Comparison of ENCODE assay signal across 25 mouse cellular contexts in genomic region chr6:121509871-121510270, GRCm38 (mm10). TPM values are rescaled to one million over a fixed set of nuclear protein-coding genes. Genes with fewer than 3 reads are reported as not detected.
A peak's percentile ranks its signal among the peaks of the same experiment; 100 is the strongest.
DNase-seq lines count a peak whose midpoint lies in the region; ATAC-seq and TF ChIP-seq lines count a peak whose summit lies in the region.
"Had no signal": no experiment of that assay in that cellular context is flagged by ENCODE, and none has a peak within 500 bp of the region (broad histone marks: within the 10 kb centered on the region; RNA-seq: fewer than 3 reads in every experiment).

No protein-coding gene starts in this region.

- H3K9ac ChIP-seq in heart, embryonic 16.5 days (ENCODE audit: low read length): no peak overlapping the region
- H3K9ac ChIP-seq in heart, embryonic 12.5 days: no peak overlapping the region
- H3K9ac ChIP-seq in forebrain, postnatal 0 days: no peak overlapping the region
- H3K9ac ChIP-seq: liver, embryonic 15.5 days; neural tube, embryonic 12.5 days had no signal

- intact Hi-C loops in left cerebral cortex, postnatal 4 days (cut with DNase I): no loop called here
- intact Hi-C loops in left cerebral cortex, postnatal 36 days (cut with DNase I): no loop called here

- DNase-seq in left cerebral cortex, postnatal 4 days: peak; percentile 14
- no peak for DNase-seq in left cerebral cortex, postnatal 36 days (ENCODE audit: low spot score in 2 of 2)
- DNase-seq in brain, embryonic 14.5 days (ENCODE audit: low read depth): peak; percentile 68
- DNase-seq in forebrain, postnatal 0 days: no peak
- no peak for DNase-seq in thymus, postnatal 0 days (ENCODE audit: low spot score)
- DNase-seq in gastrocnemius, postnatal 10 days: no peak
- DNase-seq: adrenal gland, postnatal 25 days; cerebellum, adult 11 months; cerebellum, adult 9-11 months; gastrocnemius, postnatal 25 days; liver; lung, postnatal 4 days; thymus, adult 2 months had no signal

- no peak overlapping the region for H3K27ac ChIP-seq in heart, embryonic 16.5 days (ENCODE audit: low read length)
- no peak overlapping the region for H3K27ac ChIP-seq in heart, embryonic 12.5 days (ENCODE audit: poor library complexity, severe bottlenecking)
- no peak overlapping the region for H3K27ac ChIP-seq in forebrain, postnatal 0 days (ENCODE audit: low read depth, low read length)
- H3K27ac ChIP-seq: embryonic facial prominence, embryonic 10.5 days; left cerebral cortex, adult 2 months; limb, embryonic 10.5 days; liver, embryonic 15.5 days; neural tube, embryonic 12.5 days; stomach, postnatal 0 days had no signal

- TF ChIP-seq CTCF in brain, embryonic 14.5 days (IDR thresholded peaks at IDR 0.05; ENCODE audit: borderline replicate concordance, extremely low read depth, insufficient read depth, insufficient read length): no peak
- TF ChIP-seq CTCF in forebrain, postnatal 0 days (IDR thresholded peaks at IDR 0.05; ENCODE audit: low read depth): no peak

- ATAC-seq in heart, embryonic 16.5 days (replicated peaks; ENCODE audit: extremely low read depth, insufficient read depth, low FRiP score): 0 out of 2 replicates have a peak, but pooled peaks have one; percentile 23
- no peak for ATAC-seq in heart, embryonic 12.5 days (ENCODE audit: insufficient number of reproducible peaks, low FRiP score)
- ATAC-seq in forebrain, postnatal 0 days: peak; percentile 59
- ATAC-seq: intestine, postnatal 0 days had no signal

- WGBS in heart, embryonic 16.5 days: 56% methylated on average over 7 of the region's 7 CpGs
- WGBS in heart, embryonic 12.5 days: 73% methylated on average over 7 of the region's 7 CpGs
- 46% methylated on average over 7 of the region's 7 CpGs for WGBS in forebrain, postnatal 0 days

- H3K9me3 ChIP-seq in heart, embryonic 16.5 days (replicated peaks; ENCODE audit: control insufficient read depth, low read length): no peaks in the 10 kb centered on the region
- no peaks in the 10 kb centered on the region for H3K9me3 ChIP-seq in heart, embryonic 12.5 days (replicated peaks)
- H3K9me3 ChIP-seq in forebrain, postnatal 0 days (ENCODE audit: low read length): no peaks in the 10 kb centered on the region
- H3K9me3 ChIP-seq: embryonic facial prominence, embryonic 10.5 days; limb, embryonic 10.5 days; liver, embryonic 15.5 days; neural tube, embryonic 12.5 days had no signal

- H3K27me3 ChIP-seq in heart, embryonic 16.5 days (ENCODE audit: control insufficient read depth, insufficient read depth, low read length): no peaks in the 10 kb centered on the region
- no peaks in the 10 kb centered on the region; the same call in 1 of the 2 replicates for H3K27me3 ChIP-seq in heart, embryonic 12.5 days (replicated peaks)
- H3K27me3 ChIP-seq in forebrain, postnatal 0 days (ENCODE audit: insufficient read depth, low read length): no peaks in the 10 kb centered on the region
- H3K27me3 ChIP-seq: liver, embryonic 15.5 days; neural tube, embryonic 12.5 days had no signal

- no peaks in the 10 kb centered on the region for H3K36me3 ChIP-seq in heart, embryonic 16.5 days (ENCODE audit: control insufficient read depth, insufficient read depth)
- H3K36me3 ChIP-seq in heart, embryonic 12.5 days: no peaks in the 10 kb centered on the region
- no peaks in the 10 kb centered on the region for H3K36me3 ChIP-seq in forebrain, postnatal 0 days (ENCODE audit: insufficient read depth)
- H3K36me3 ChIP-seq: embryonic facial prominence, embryonic 10.5 days; limb, embryonic 10.5 days; liver, embryonic 15.5 days; neural tube, embryonic 12.5 days had no signal

- no peak overlapping the region for H3K4me3 ChIP-seq in heart, embryonic 16.5 days (ENCODE audit: low read length)
- no peak overlapping the region for H3K4me3 ChIP-seq in heart, embryonic 12.5 days
- H3K4me3 ChIP-seq in forebrain, postnatal 0 days (ENCODE audit: low read depth, low read length): no peak overlapping the region
- H3K4me3 ChIP-seq: embryonic facial prominence, embryonic 10.5 days; left cerebral cortex, adult 2 months; limb, embryonic 10.5 days; liver, embryonic 15.5 days; neural tube, embryonic 12.5 days had no signal

- TF ChIP-seq POLR2A in brain, embryonic 14.5 days (IDR thresholded peaks at IDR 0.05; ENCODE audit: borderline replicate concordance, extremely low read depth, insufficient read depth, insufficient read length, poor library complexity, severe bottlenecking): no peak

- no peaks in the 10 kb centered on the region; the same call in 1 of the 2 replicates for H3K4me1 ChIP-seq in heart, embryonic 16.5 days (ENCODE audit: control insufficient read depth, insufficient read depth, low read length)
- H3K4me1 ChIP-seq in heart, embryonic 12.5 days (replicated peaks): no peaks in the 10 kb centered on the region
- no peaks in the 10 kb centered on the region for H3K4me1 ChIP-seq in forebrain, postnatal 0 days (ENCODE audit: insufficient read depth)
- H3K4me1 ChIP-seq: embryonic facial prominence, embryonic 10.5 days; limb, embryonic 10.5 days; liver, embryonic 15.5 days; neural tube, embryonic 12.5 days had no signal

- H3K4me2 ChIP-seq in heart, embryonic 16.5 days (ENCODE audit: low read depth, low read length): no peak overlapping the region
- H3K4me2 ChIP-seq in heart, embryonic 12.5 days: no peak overlapping the region
- H3K4me2 ChIP-seq in forebrain, postnatal 0 days (ENCODE audit: low read depth): no peak overlapping the region
- H3K4me2 ChIP-seq: liver, embryonic 15.5 days; neural tube, embryonic 12.5 days had no signal

RNA-seq across cellular contexts. Expression of gene Iqsec3, which starts 36.4 kb away (rescaled TPM):
- 0.02 TPM in 1 of 2 replicates, not detected in the other for polyA plus RNA-seq in heart, embryonic 16.5 days (2015; fragmentation: Nextera tagmentation; extraction: Ambion mirVana)
- not detected in 2 replicates for polyA plus RNA-seq in heart, embryonic 12.5 days (2016; fragmentation: Nextera tagmentation; extraction: Ambion mirVana)
- total RNA-seq in left cerebral cortex, postnatal 4 days (2021): 10 to 100 TPM; 34.3 to 38.9 TPM
- 100 to 1,000 TPM; 101 to 112 TPM for total RNA-seq in left cerebral cortex, postnatal 36 days (2021)
- polyA plus RNA-seq in brain, embryonic 14.5 days (2012; rRNA removed): 16.7 and 31.5 TPM in 2 replicates
- 21.0 and 32.4 TPM in 2 replicates for total RNA-seq in forebrain, postnatal 0 days (2014; rRNA removed)
- polyA plus RNA-seq in forebrain, postnatal 0 days (2015; fragmentation: Nextera tagmentation; extraction: Ambion mirVana): 3.9 and 6.8 TPM in 2 replicates
- polyA plus RNA-seq in thymus, postnatal 0 days (2015; fragmentation: Nextera tagmentation; extraction: Ambion mirVana): 0.01 TPM in 1 of 2 replicates, not detected in the other
- 1 to 10 TPM; 4.5 to 7.8 TPM for total RNA-seq in gastrocnemius, postnatal 10 days (2021)
- total RNA-seq: hematopoietic stem cell, adult 5-6 weeks; megakaryocyte-erythroid progenitor cell, adult 5-6 weeks had no signal
- polyA plus RNA-seq: liver, embryonic 15.5 days; lung, embryonic 16.5 days had no signal

Comparison
In these comparisons a context has a peak if more than half of its experiments do, and no peak if none do; other contexts are left out.
1. DNase-seq: peak in left cerebral cortex, postnatal 4 days (single experiment) and brain, embryonic 14.5 days (single experiment); none in left cerebral cortex, postnatal 36 days (0 of 2), forebrain, postnatal 0 days (single experiment), thymus, postnatal 0 days (single experiment) and gastrocnemius, postnatal 10 days (single experiment).